ENCODE assay signal across 10 mouse cellular contexts in the genomic region with DNA sequence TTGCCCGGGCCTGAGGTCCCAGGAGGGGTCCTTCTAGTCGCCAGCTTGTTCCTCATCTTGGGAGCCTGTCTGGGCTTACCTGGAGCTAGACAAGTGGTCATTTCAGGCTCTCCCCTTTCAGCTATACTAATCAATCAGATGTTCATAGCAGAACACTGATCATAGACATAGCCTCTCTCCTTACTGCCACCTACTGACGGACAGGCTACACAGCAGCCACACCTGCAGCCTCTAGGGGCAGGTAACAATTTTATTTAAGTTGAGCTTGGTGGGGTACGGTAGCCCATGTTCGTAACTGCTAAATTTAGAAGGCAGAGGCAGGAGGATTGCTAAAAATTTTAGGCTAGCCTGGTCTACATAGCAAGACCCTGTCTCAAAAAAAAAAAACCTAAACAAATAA.
DNase-seq lines count a peak whose midpoint lies in the region; ATAC-seq and TF ChIP-seq lines count a peak whose summit lies in the region.
"Had no signal": no experiment of that assay in that cellular context is flagged by ENCODE, and none has a peak within 500 bp of the region (broad histone marks: within the 10 kb centered on the region; RNA-seq: fewer than 3 reads in every experiment).

No protein-coding gene starts in this region.

- H3K27ac ChIP-seq in hindbrain, embryonic 11.5 days (ENCODE audit: low read depth, low read length) = no peak overlapping the region
- H3K27ac ChIP-seq in hindbrain, embryonic 12.5 days = no peak overlapping the region
- no peak overlapping the region for H3K27ac ChIP-seq in thymus, adult 2 months (ENCODE audit: control insufficient read depth, insufficient read depth, low read length)
- no peak overlapping the region for H3K27ac ChIP-seq in embryonic fibroblast, embryonic 13.5 days (ENCODE audit: insufficient read depth, low read length)
- H3K27ac ChIP-seq: forebrain, embryonic 10.5 days had no signal

- TF ChIP-seq POLR2A in thymus, adult 2 months (IDR thresholded peaks at IDR 0.05; ENCODE audit: control insufficient read depth, extremely low read depth, insufficient read depth, low read length, poor library complexity) = no peak
- TF ChIP-seq POLR2A in embryonic fibroblast, embryonic 13.5 days (IDR thresholded peaks at IDR 0.05; ENCODE audit: low read depth, low read length) = no peak

- ATAC-seq in hindbrain, embryonic 11.5 days (ENCODE audit: low FRiP score) = no peak
- no peak for ATAC-seq in hindbrain, embryonic 12.5 days (ENCODE audit: low FRiP score)
- ATAC-seq: midbrain, embryonic 16.5 days had no signal

- no peak for TF ChIP-seq CTCF in thymus, adult 2 months (IDR thresholded peaks at IDR 0.05; ENCODE audit: borderline replicate concordance, control insufficient read depth, extremely low read depth, insufficient read depth, low read length, poor library complexity)
- peak; percentile 60; the same call in 1 of the 2 replicates for TF ChIP-seq CTCF in embryonic fibroblast, embryonic 13.5 days (IDR thresholded peaks at IDR 0.05; ENCODE audit: borderline replicate concordance, insufficient read depth, low read length)

- peak; percentile 43 for DNase-seq in hindbrain, embryonic 11.5 days (ENCODE audit: low spot score)
- DNase-seq in thymus, adult 2 months = peak; percentile 42
- no peak for DNase-seq in thymus, adult 18-20 months
- DNase-seq in thymus, postnatal 36 days = peak; percentile 13 to 23
- DNase-seq in T-cell, adult 2 months (ENCODE audit: low spot score) = no peak
- no peak for DNase-seq in frontal cortex, postnatal 36 days (ENCODE audit: low spot score in 2 of 2)

- WGBS in hindbrain, embryonic 11.5 days = 51% methylated on average over 5 of the region's 5 CpGs
- 48% methylated on average over 5 of the region's 5 CpGs for WGBS in hindbrain, embryonic 12.5 days
- WGBS in thymus, adult 2 months = 68% methylated on average over 5 of the region's 5 CpGs

- no peak overlapping the region for H3K4me3 ChIP-seq in hindbrain, embryonic 11.5 days (ENCODE audit: low read depth, low read length)
- no peak overlapping the region for H3K4me3 ChIP-seq in hindbrain, embryonic 12.5 days
- H3K4me3 ChIP-seq in thymus, adult 2 months (ENCODE audit: control insufficient read depth, insufficient read depth, low read length) = no peak overlapping the region
- no peak overlapping the region for H3K4me3 ChIP-seq in embryonic fibroblast, embryonic 13.5 days (ENCODE audit: insufficient read depth, low read length)
- H3K4me3 ChIP-seq: forebrain, embryonic 10.5 days had no signal

- no peak overlapping the region for H3K9ac ChIP-seq in hindbrain, embryonic 11.5 days (ENCODE audit: low read depth, low read length)
- H3K9ac ChIP-seq in hindbrain, embryonic 12.5 days = no peak overlapping the region

- no peaks in the 10 kb centered on the region for H3K27me3 ChIP-seq in hindbrain, embryonic 11.5 days (ENCODE audit: control insufficient read depth, insufficient read depth, low read length)
- no peaks in the 10 kb centered on the region for H3K27me3 ChIP-seq in hindbrain, embryonic 12.5 days
- H3K27me3 ChIP-seq in thymus, adult 2 months (ENCODE audit: control insufficient read depth, insufficient read depth, low read length) = no peaks in the 10 kb centered on the region

- H3K4me1 ChIP-seq in hindbrain, embryonic 11.5 days (replicated peaks; ENCODE audit: control insufficient read depth, insufficient read depth, low read length) = no peaks in the 10 kb centered on the region
- no peaks in the 10 kb centered on the region for H3K4me1 ChIP-seq in hindbrain, embryonic 12.5 days
- H3K4me1 ChIP-seq in thymus, adult 2 months (replicated peaks; ENCODE audit: control insufficient read depth, insufficient read depth, low read length) = no peaks in the 10 kb centered on the region
- no peaks in the 10 kb centered on the region for H3K4me1 ChIP-seq in embryonic fibroblast, embryonic 13.5 days (ENCODE audit: control insufficient read depth, insufficient read depth, low read length)
- H3K4me1 ChIP-seq: forebrain, embryonic 10.5 days had no signal

- no peak overlapping the region for H3K4me2 ChIP-seq in hindbrain, embryonic 11.5 days (replicated peaks; ENCODE audit: low read depth, low read length)
- no peak overlapping the region for H3K4me2 ChIP-seq in hindbrain, embryonic 12.5 days (replicated peaks)

- H3K9me3 ChIP-seq in hindbrain, embryonic 11.5 days (ENCODE audit: control insufficient read depth, low read length) = no peaks in the 10 kb centered on the region
- H3K9me3 ChIP-seq in hindbrain, embryonic 12.5 days (replicated peaks) = no peaks in the 10 kb centered on the region
- H3K9me3 ChIP-seq: forebrain, embryonic 10.5 days had no signal

- no peaks in the 10 kb centered on the region for H3K36me3 ChIP-seq in hindbrain, embryonic 11.5 days (ENCODE audit: control insufficient read depth, insufficient read depth, low read length)
- H3K36me3 ChIP-seq in hindbrain, embryonic 12.5 days = no peaks in the 10 kb centered on the region
- H3K36me3 ChIP-seq in thymus, adult 2 months (ENCODE audit: control insufficient read depth, insufficient read depth, low read length) = no peaks in the 10 kb centered on the region
- H3K36me3 ChIP-seq: forebrain, embryonic 10.5 days had no signal

Comparison
In these comparisons a context has a peak if more than half of its experiments do, and no peak if none do; other contexts are left out.
1. DNase-seq: peak in hindbrain, embryonic 11.5 days (single experiment), thymus, adult 2 months (single experiment) and thymus, postnatal 36 days (2 of 2); none in thymus, adult 18-20 months (0 of 2), T-cell, adult 2 months (single experiment) and frontal cortex, postnatal 36 days (0 of 2).